In the genomic region with DNA sequence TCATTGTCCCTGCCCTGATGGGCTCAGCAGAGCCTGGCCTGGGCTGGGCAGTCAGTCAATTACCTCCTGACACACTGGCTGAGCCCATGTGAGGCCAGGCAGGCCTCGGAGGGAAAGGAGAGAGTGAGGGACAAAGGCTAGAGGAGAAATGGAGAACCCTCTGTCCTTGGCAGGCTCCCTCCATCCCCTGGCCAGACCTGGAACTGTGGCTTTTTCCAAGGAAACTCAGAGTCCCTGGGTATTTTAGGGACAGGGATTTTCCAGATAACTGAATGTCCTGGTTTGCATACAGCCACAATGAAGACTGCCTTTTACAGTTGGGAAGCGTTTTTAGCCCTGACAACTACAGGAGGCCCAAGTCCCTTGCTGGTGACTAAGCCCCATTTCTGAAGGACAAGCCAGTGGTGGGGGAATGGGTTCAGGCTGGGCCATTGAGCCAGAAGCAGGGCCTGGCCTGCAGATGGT, we compare ENCODE assay signal across 11 mouse cellular contexts. TPM values are rescaled to one million over a fixed set of nuclear protein-coding genes. Genes with fewer than 3 reads are reported as not detected.
DNase-seq lines count a peak whose midpoint lies in the region; ATAC-seq lines count a peak whose summit lies in the region.
"Had no signal": no experiment of that assay in that cellular context is flagged by ENCODE, and none has a peak within 500 bp of the region (broad histone marks: within the 10 kb centered on the region; RNA-seq: fewer than 3 reads in every experiment).

No protein-coding gene starts in this region.

- H3K9ac ChIP-seq in hindbrain, embryonic 15.5 days: no peak overlapping the region
- H3K9ac ChIP-seq: limb, embryonic 12.5 days had no signal

- H3K27ac ChIP-seq in hindbrain, embryonic 15.5 days (replicated peaks): 0 out of 2 replicates have a peak overlapping the region, but pooled peaks have one; percentile 35
- H3K27ac ChIP-seq: limb, embryonic 12.5 days had no signal

- H3K4me3 ChIP-seq in hindbrain, embryonic 15.5 days: no peak overlapping the region
- H3K4me3 ChIP-seq: limb, embryonic 12.5 days had no signal

- H3K4me1 ChIP-seq in hindbrain, embryonic 15.5 days (replicated peaks): peaks cover 20% of the 10 kb centered on the region

- no peak overlapping the region for H3K4me2 ChIP-seq in hindbrain, embryonic 15.5 days
- H3K4me2 ChIP-seq: limb, embryonic 12.5 days had no signal

- no peaks in the 10 kb centered on the region for H3K36me3 ChIP-seq in hindbrain, embryonic 15.5 days

- no peaks in the 10 kb centered on the region for H3K27me3 ChIP-seq in hindbrain, embryonic 15.5 days
- H3K27me3 ChIP-seq: limb, embryonic 12.5 days had no signal

- peak; percentile 20 to 29 for DNase-seq in cerebellum, postnatal 14 days
- DNase-seq in retina, embryonic 14.5 days (ENCODE audit: low spot score): peak; percentile 20
- DNase-seq in retina, postnatal 1 day: no peak
- no peak for DNase-seq in spleen, postnatal 14 days (ENCODE audit: low spot score in 2 of 2)
- no peak for DNase-seq in thymus, postnatal 25 days
- DNase-seq: lung, postnatal 10 days had no signal

- no peak for ATAC-seq in cerebellum, adult (ENCODE audit: insufficient number of reproducible peaks, low FRiP score, low TSS enrichment)
- ATAC-seq in hindbrain, embryonic 15.5 days (ENCODE audit: low FRiP score, low read depth): no peak
- ATAC-seq in monocyte, adult 5-6 weeks (replicated peaks; ENCODE audit: insufficient number of reproducible peaks, low FRiP score, low TSS enrichment, poor library complexity, severe bottlenecking): no peak

- WGBS in hindbrain, embryonic 15.5 days: 32% methylated on average over 2 of the region's 2 CpGs

- H3K9me3 ChIP-seq in hindbrain, embryonic 15.5 days: no peaks in the 10 kb centered on the region
- H3K9me3 ChIP-seq: limb, embryonic 12.5 days had no signal

RNA-seq across cellular contexts. Expression of a gene that starts 20.2 kb away (rescaled TPM):
- polyA plus RNA-seq in hindbrain, embryonic 15.5 days (2015; fragmentation: Nextera tagmentation; extraction: Ambion mirVana): 10.9 and 12.2 TPM in 2 replicates
- 5.0 to 8.1 TPM (median 5.5 TPM) in 3 replicates for total RNA-seq in monocyte, adult 5-6 weeks (2017)

RNA-seq across cellular contexts. Expression of a gene that starts 36.1 kb away (rescaled TPM):
- polyA plus RNA-seq in hindbrain, embryonic 15.5 days (2015; fragmentation: Nextera tagmentation; extraction: Ambion mirVana): 4.9 and 6.9 TPM in 2 replicates
- total RNA-seq in monocyte, adult 5-6 weeks (2017): 0.32 to 1.1 TPM in 2 of 3 replicates, not detected in the other
- total RNA-seq: granulocyte monocyte progenitor cell, adult 5-6 weeks had no signal

Comparison
In these comparisons a context has a peak if more than half of its experiments do, and no peak if none do; other contexts are left out.
1. DNase-seq: peak in cerebellum, postnatal 14 days (2 of 2) and retina, embryonic 14.5 days (single experiment); none in retina, postnatal 1 day (single experiment), spleen, postnatal 14 days (0 of 2) and thymus, postnatal 25 days (single experiment).